Mouse (Mus musculus): ENCODE data around the gene Creld2. TPM values are rescaled to one million over a fixed set of nuclear protein-coding genes. Genes with fewer than 3 reads are reported as not detected.
A peak's percentile ranks its signal among the peaks of the same experiment; 100 is the strongest.

The Creld2 gene
- total RNA-seq, 2 experiments from 2014 or later, result 22.1 to 26.3 TPM

DNA sequence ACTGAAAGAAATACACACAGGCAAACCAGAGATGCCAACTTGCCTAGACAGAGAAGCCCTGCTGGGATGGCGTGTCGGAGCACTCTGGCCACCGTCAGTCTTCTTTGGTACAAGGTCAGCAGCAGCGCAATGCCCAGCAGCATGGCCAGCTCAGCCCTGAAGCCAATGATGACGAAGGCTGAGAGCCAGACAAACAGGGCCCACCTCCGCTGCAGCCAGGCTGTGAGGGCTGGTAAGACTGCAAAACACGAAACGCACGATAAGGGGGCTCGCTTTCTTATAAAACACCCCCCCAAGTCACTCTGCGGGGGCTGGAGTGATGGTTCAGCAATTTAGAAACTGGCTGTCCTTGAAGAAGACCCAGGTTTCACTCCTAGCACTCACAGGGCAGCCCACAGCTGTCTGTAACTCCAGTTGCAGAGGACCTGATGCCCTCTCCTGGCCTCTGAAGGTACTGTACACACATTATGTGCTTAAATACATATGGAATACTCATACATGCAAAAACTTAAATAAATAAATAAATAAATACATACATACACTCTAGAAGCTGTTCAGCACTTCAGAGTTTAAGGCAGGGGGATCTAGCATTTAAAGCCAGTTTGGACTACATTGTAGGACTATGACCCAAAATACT lies 4.9 kb upstream of the Creld2 start:
- intact Hi-C loops (cut with DNase I), result loop anchor here (5.0 kb wide), 1 partner anchor 62 kb away; the partner anchor contains the start of gene Zbed4
- DNase-seq (ENCODE audit: extremely low spot score in 1 of 2, low spot score in 2 of 2), result no peak
- no peak overlapping the region for H3K4me3 ChIP-seq
- no peak overlapping the region for H3K27ac ChIP-seq
- TF ChIP-seq CTCF (IDR thresholded peaks at IDR 0.05), result peak; percentile 32

DNA sequence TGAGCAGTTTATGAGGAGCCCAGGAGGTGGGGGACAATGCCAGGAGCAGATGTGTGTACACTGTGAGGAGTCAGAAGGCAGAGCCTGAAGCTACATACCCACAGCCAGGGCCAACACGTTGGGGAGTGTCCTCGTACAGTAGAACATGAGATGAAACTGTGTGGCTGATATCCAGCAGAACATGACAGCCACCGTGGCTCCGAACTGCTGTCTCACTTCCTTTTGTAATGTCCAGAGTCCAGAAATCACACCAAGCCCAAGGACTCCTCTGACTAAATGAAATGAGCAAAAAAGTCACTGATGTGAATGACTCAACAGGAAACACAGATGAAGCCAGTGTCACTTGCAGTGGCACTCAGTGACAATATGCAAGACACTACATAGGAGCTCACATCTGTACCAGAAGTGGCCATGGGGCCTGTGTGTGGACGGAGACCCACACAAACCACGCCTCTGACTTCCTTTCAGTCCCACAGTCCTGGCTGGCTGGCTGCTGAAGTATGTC lies 4.2 kb upstream of the Creld2 start:
- no peak for TF ChIP-seq CTCF (IDR thresholded peaks at IDR 0.05)
- DNase-seq (ENCODE audit: extremely low spot score in 1 of 2, low spot score in 2 of 2), result no peak
- H3K4me3 ChIP-seq, result no peak overlapping the region
- intact Hi-C loops (cut with DNase I), result loop anchor here (5.0 kb wide), 1 partner anchor 63 kb away; the partner anchor contains the start of gene Zbed4
- no peak overlapping the region for H3K27ac ChIP-seq

DNA sequence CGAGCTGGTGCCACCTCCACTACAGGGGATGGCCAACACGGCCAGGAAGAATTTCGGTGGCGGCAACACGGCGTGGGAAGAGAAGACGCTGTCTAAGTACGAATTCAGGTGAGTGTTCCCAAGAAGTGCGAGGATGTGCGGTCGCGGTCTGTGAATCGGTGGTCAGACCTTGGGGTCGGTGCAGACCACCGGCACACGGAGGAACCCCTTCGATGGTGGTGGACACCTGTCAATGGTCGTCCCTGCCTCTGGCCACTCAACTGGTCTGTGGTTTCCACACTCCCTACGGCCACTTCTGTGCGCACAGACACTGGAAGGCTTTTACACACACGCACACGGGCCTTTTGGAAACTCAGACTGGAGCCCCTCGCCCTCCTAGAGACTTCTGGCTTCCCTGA lies 459 bp downstream of the Creld2 start:
- no peak for DNase-seq (ENCODE audit: extremely low spot score in 1 of 2, low spot score in 2 of 2)
- intact Hi-C loops (cut with DNase I), result loop anchor here (5.0 kb wide), 1 partner anchor 68 kb away; the partner anchor contains the start of gene Zbed4
- TF ChIP-seq CTCF (IDR thresholded peaks at IDR 0.05), result no peak
- peak overlapping the region; percentile 97 for H3K4me3 ChIP-seq
- H3K27ac ChIP-seq, result peak overlapping the region; percentile 72

DNA sequence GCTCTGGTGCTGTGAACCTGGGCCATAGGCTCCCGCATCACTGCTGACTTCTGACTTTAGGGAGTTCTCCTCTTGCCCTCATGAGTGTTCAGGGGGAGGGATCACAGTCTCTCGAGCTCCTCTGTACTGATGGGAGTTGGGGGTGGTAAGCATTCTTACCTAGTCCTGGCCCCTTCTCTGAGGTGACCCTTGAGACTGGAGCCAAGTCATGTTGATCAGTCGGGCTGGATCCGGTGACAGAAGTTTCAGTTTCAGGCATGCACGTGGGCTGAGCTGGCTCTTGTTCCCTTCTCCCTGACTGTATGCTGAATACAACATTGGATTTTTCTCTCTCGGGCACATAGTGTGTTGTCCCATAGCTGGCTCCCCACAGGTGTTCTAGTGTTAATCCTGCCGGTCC lies 2.0 kb downstream of the Creld2 start:
- DNase-seq (ENCODE audit: extremely low spot score in 1 of 2, low spot score in 2 of 2), result no peak
- intact Hi-C loops (cut with DNase I), result no loop called here
- TF ChIP-seq CTCF (IDR thresholded peaks at IDR 0.05), result no peak
- Histone ChIP-seq H3K4me3 (no peak overlapping the region), H3K27ac (no peak overlapping the region)

DNA sequence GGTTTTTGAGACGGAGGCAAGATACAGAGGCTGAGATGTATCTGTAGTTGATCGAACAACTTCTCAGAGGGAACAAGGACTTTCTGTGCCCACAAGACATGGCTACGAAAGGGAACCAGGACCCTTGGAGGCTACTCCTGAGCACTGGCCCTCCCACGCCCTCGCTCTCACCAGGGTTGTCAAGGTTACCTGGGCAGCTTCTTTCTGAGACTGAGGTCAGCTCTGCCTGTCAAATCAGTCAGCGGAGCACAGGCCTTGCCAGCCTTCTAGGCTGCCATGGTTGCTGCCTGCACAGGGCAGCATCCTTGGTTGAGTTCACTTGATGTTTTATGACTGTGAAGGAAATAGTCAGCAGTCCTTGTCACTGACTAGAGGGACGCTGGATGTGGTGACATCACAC lies 3.1 kb downstream of the Creld2 start:
- DNase-seq (ENCODE audit: extremely low spot score in 1 of 2, low spot score in 2 of 2), result no peak

DNA sequence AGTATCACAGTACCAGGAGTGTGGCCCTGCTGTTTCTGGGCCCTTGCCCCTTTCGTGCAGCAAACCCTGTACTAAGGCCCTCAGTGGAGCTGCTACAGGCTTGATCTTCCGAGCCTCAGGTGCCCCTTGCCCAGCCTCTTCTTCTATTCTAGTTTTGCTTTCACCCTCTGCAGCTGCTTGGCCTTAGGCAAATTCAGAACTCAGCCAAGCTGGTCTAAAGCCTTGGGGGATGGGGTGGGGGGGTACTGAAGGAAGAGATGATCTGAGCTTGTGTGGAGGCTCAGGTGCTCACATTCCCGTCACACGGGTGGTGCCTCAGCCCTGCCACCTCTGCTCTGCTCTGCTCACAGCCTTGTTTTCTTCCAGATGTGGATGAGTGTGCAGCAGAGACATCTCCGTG lies 3.9 kb downstream of the Creld2 start:
- no peak overlapping the region for H3K4me3 ChIP-seq
- TF ChIP-seq CTCF (IDR thresholded peaks at IDR 0.05), result no peak
- DNase-seq (ENCODE audit: extremely low spot score in 1 of 2, low spot score in 2 of 2), result no peak
- no peak overlapping the region for H3K27ac ChIP-seq
- intact Hi-C loops (cut with DNase I), result no loop called here

More for the DNA sequence above, 3.1 kb downstream of the Creld2 start:
- Histone ChIP-seq H3K4me3 (no peak overlapping the region), H3K27ac (no peak overlapping the region)
- intact Hi-C loops (cut with DNase I), result no loop called here
- no peak for TF ChIP-seq CTCF (IDR thresholded peaks at IDR 0.05)

DNA sequence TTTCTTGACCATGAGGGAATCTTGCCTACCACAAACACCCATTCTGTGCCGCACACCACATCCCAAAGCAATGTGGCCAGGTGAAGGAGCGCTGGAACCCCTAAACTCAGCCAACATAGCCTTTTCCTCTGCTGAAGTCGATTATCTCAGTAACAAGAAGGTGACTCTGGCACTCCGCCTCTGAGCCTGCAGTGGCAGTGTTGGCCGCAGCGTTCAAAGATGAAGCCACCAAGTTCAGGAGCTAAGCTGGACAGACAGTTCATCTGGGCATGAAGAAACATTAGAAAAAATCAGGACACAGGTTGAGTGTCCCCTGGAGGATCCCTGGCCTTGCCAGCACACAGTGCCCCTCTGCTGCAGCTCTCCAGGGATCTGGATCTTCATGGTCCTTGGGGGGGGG lies 8.0 kb downstream of the Creld2 start:
- no peak overlapping the region for H3K27ac ChIP-seq
- intact Hi-C loops (cut with DNase I), result loop anchor here (5.0 kb wide), 4 partner anchors 35 to 385 kb away; partner anchors contain the start of genes Pim3, Ppp6r2 and Trabd
- H3K4me3 ChIP-seq, result no peak overlapping the region
- no peak for DNase-seq (ENCODE audit: extremely low spot score in 1 of 2, low spot score in 2 of 2)
- no peak for TF ChIP-seq CTCF (IDR thresholded peaks at IDR 0.05)

DNA sequence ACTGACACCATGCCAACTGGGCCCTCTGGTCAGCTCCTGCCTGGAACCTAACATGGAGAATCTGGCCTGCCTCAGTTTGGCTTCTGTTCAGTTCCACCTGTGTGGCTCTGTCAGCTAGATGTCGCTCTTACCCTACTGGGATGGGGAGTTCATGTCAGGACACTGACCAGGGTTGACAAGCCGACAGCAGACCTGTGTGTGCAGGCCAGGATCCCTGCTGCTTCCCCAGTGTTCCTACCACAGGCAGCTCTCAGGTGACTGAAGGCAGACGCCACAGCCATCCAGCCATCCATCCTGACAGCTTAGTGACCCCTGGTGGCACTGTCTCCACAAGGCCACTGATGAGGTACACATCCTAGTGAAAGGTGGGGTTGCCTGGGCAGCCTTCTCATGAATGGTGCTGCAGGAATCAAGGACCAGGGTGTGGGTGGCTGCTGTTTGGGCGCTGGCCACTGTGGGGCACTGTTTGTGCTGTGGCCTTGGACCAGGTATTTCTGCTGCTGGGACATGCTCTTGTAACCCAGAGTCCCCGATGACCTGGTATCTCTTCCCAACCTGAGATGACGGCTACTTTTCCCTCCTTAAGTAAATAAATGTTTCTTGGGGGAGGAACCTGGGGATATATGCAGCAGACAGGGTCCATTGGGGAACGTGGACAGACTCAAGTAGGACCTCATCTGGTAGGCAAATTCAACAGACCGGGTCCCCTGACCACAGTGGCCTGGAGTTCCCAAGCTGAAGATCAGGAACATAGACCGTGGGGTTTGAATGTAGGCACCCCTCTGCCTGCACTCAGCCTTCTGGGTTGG lies 8.7 kb downstream of the Creld2 start:
- no peak overlapping the region for H3K4me3 ChIP-seq
- intact Hi-C loops (cut with DNase I), result loop anchor here (1.0 to 5.0 kb wide), 6 partner anchors 34 to 384 kb away; partner anchors contain the start of genes Pim3, Ppp6r2 and Trabd
- peak; percentile 24 for TF ChIP-seq CTCF (IDR thresholded peaks at IDR 0.05)
- H3K27ac ChIP-seq, result no peak overlapping the region
- peak; percentile 38 to 50 for DNase-seq (ENCODE audit: extremely low spot score in 1 of 2, low spot score in 2 of 2)

DNA sequence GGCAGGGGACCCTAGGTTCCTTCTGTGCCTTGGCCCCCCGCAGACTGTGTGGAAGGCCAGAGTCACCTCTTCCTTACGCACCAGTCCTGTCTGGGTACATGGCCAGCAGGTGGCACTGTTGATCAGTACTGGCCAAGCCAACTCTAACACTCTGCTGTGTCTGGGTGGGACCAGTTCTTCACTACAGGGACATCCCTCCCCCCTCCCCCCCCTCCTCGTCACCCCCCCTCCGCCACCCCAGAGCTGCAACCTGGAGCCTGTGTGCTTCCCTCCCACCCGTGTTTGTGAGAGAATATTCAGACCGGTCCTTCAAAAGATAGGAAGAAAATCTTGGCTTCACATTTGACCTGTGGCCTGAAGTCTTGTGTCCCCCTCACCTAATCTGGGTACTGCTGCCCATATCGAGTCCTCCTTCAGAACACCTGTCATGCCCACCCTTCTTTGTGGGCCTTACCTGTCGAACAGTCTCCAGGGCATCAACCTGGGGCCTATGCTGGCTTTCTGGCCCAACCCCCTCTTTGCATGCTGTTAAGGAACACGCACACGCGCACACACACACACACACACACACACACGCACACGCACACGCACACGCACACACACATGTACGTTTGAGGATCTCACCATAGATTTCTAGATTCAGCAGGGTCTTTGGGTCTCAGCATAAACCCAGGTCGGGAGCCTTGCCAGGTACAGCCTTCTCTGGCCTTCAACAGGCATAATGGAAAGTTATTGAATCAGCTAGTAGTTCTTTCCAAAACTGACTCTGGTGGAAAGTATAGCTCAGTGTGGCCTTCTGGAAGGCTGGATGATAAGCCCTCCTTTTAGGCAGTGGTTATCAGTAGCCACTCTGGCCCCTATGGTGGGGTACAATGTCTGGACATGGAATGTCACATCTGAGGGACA lies 9.6 kb downstream of the Creld2 start:
- Histone ChIP-seq H3K27ac (no peak overlapping the region), H3K4me3 (no peak overlapping the region)
- peak; percentile 69 for TF ChIP-seq CTCF (IDR thresholded peaks at IDR 0.05)
- peak; percentile 85 to 90 for DNase-seq (ENCODE audit: extremely low spot score in 1 of 2, low spot score in 2 of 2)
- intact Hi-C loops (cut with DNase I), result loop anchor here (1.0 to 5.0 kb wide), 6 partner anchors 33 to 383 kb away; partner anchors contain the start of genes Pim3, Ppp6r2 and Trabd

DNA sequence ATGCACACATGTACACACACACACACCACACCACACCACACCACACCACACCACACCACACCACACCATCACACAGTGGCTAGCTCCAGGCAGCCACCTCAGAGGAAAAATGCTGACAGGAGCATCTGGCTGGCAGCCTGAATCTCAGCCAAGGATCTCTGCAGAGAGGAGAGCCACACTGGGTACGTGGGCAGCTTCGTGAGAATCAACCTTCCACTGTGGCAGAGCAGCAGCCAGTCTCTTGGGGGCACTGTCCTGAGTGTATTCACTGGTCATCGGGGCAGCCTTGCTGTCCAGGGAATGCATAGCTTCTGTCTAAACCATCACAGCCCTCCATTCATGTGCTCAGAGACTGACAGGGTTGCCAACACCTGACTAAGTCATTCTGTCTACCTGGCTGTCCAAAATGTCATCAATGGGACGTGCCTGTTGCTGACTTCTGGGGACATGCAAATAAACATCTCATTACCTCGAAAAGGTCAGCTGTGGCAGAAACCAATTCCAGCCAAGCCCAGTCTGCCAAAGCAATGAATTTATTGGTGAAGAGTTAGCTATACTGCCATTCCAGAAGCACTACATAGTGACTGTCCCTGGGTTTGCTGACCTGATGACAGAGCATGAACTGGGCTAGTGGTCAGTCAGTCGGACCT lies 10.5 kb downstream of the Creld2 start:
- DNase-seq (ENCODE audit: extremely low spot score in 1 of 2, low spot score in 2 of 2), result peak in 1 of 2 experiments; percentile 46
- intact Hi-C loops (cut with DNase I), result loop anchor here (5.0 kb wide), 4 partner anchors 32 to 382 kb away; partner anchors contain the start of genes Pim3, Ppp6r2 and Trabd
- H3K4me3 ChIP-seq, result no peak overlapping the region
- TF ChIP-seq CTCF (IDR thresholded peaks at IDR 0.05), result peak; percentile 16
- H3K27ac ChIP-seq, result no peak overlapping the region

DNA sequence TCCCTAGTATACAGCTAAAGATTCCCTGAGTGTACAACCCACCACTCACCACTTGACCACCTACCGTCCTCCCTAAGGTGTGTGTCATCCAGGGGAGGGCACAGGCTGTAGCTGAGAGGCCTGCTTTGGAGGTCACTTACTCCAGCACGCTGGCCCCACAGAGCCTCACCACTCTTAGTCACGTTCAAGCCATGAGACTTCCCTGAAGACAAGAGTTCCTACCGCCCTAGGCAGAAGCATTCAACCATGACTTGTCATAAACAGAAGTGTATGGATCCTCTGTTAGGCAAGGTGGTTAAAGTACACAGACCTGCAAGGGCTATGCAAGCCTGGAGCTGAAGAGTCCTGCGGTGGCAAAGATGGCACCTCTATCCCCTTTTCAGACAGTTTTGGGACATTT lies 11.2 kb downstream of the Creld2 start:
- intact Hi-C loops (cut with DNase I), result no loop called here
- DNase-seq (ENCODE audit: extremely low spot score in 1 of 2, low spot score in 2 of 2), result no peak
- Histone ChIP-seq H3K27ac (no peak overlapping the region), H3K4me3 (no peak overlapping the region)
- no peak for TF ChIP-seq CTCF (IDR thresholded peaks at IDR 0.05)
